Mouse (Mus musculus): ENCODE data around the gene Cpm. TPM values are rescaled to one million over a fixed set of nuclear protein-coding genes. Genes with fewer than 3 reads are reported as not detected.

The Cpm gene
- polyA plus RNA-seq, 1 experiment from 2014 or later: 6.3 TPM

DNA sequence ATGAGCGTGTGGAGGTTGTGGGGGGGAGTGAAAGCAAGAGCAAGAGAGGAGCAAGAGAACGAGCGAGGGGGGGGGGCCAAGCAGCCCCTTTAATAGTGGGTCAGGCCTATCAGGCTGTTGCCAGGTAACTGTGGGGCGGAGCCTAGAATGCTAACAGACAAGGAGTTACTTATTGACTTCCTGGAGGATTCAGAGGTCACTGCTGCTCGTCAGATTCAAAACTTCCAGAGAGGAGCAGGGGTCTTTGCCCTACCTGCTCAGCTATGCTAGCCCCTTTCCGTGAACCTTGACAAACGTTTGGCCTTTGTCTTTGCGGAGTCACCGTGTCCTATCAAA lies 34.5 kb downstream of the Cpm start:
- H3K9ac ChIP-seq (ENCODE audit: low read depth, low read length): no peak overlapping the region
- DNase-seq (ENCODE audit: low spot score): peak; percentile 38
- H3K4me1 ChIP-seq (replicated peaks; ENCODE audit: control insufficient read depth, insufficient read depth, low read length): no peaks in the 10 kb centered on the region
- no peak overlapping the region for H3K4me3 ChIP-seq (ENCODE audit: low read depth, low read length)
- no peaks in the 10 kb centered on the region for H3K27me3 ChIP-seq (ENCODE audit: control insufficient read depth, insufficient read depth, low read length)
- no peaks in the 10 kb centered on the region for H3K36me3 ChIP-seq (ENCODE audit: control insufficient read depth, insufficient read depth, low read length)
- H3K9me3 ChIP-seq (ENCODE audit: control insufficient read depth, low read length): no peaks in the 10 kb centered on the region
- no peak overlapping the region; the same call in 1 of the 2 replicates for H3K4me2 ChIP-seq (replicated peaks; ENCODE audit: low read depth, low read length)
- no peak overlapping the region for H3K27ac ChIP-seq (ENCODE audit: low read depth, low read length)
- ATAC-seq (ENCODE audit: low FRiP score): no peak
- 16% methylated on average over 9 of the region's 9 CpGs for WGBS

DNA sequence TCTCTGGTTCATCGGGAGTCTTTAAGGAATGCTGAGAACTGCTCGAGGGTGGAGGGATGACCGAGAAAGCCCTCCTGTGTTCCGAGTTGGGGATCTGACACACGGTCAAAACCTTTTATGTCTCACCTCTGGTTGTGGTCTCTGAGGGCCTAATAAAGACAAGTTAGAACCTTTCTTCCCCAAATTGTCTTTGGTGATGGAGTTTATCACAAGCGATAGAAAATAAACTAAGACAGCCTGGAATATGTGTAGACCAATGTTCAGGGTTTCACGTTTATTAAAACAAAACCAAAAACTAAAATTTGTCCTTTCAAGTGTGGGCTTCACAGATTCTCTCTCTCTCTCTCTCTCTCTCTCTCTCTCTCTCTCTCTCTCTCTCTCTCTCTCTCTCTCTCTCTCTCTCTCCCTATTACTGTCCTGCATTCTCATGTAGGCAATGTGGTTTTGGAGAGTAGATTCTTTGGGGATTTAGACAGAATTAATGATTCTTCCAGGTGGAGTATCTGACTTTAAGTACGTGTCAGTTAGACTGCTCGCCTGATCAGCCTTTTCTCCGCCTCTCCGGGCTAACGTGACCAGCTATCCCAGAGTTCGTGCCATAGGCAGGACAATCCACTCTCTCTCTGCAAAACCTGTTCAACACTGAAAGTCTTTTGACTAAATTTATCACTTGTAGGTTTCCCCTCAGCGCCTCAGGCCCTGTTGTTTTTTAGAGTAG lies 35.1 kb downstream of the Cpm start:
- DNase-seq (ENCODE audit: low spot score) (no peak), ATAC-seq (ENCODE audit: low FRiP score) (no peak)
- Histone ChIP-seq H3K4me2 (replicated peaks; ENCODE audit: low read depth, low read length) (no peak overlapping the region; the same call in 1 of the 2 replicates), H3K4me1 (replicated peaks; ENCODE audit: control insufficient read depth, insufficient read depth, low read length) (no peaks in the 10 kb centered on the region), H3K27ac (ENCODE audit: low read depth, low read length) (no peak overlapping the region), H3K27me3 (ENCODE audit: control insufficient read depth, insufficient read depth, low read length) (no peaks in the 10 kb centered on the region), H3K4me3 (ENCODE audit: low read depth, low read length) (no peak overlapping the region), H3K9ac (ENCODE audit: low read depth, low read length) (no peak overlapping the region), H3K9me3 (ENCODE audit: control insufficient read depth, low read length) (no peaks in the 10 kb centered on the region), H3K36me3 (ENCODE audit: control insufficient read depth, insufficient read depth, low read length) (no peaks in the 10 kb centered on the region)
- WGBS: 58% methylated on average over 14 of the region's 14 CpGs

DNA sequence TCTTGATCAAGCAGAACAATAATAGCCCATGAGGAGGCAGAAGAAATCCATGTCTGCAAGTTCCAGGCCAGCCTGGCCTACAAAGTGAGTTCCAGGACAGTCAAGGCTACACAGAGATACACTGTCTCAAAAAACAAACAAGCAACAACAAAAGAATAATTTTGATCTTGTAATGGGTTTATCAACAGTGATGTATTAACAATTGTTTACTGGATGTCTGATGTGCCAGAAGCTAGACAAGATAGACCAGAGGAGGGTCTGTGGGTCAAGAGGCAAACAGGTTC lies 35.6 kb downstream of the Cpm start:
- DNase-seq (ENCODE audit: low spot score) (no peak), ATAC-seq (ENCODE audit: low FRiP score) (no peak)
- no peaks in the 10 kb centered on the region for H3K9me3 ChIP-seq (ENCODE audit: control insufficient read depth, low read length)
- H3K27me3 ChIP-seq (ENCODE audit: control insufficient read depth, insufficient read depth, low read length): no peaks in the 10 kb centered on the region
- H3K4me1 ChIP-seq (replicated peaks; ENCODE audit: control insufficient read depth, insufficient read depth, low read length): no peaks in the 10 kb centered on the region
- no peak overlapping the region for H3K27ac ChIP-seq (ENCODE audit: low read depth, low read length)
- no peak overlapping the region for H3K4me3 ChIP-seq (ENCODE audit: low read depth, low read length)
- no peak overlapping the region for H3K4me2 ChIP-seq (replicated peaks; ENCODE audit: low read depth, low read length)
- no peak overlapping the region for H3K9ac ChIP-seq (ENCODE audit: low read depth, low read length)
- H3K36me3 ChIP-seq (ENCODE audit: control insufficient read depth, insufficient read depth, low read length): no peaks in the 10 kb centered on the region

DNA sequence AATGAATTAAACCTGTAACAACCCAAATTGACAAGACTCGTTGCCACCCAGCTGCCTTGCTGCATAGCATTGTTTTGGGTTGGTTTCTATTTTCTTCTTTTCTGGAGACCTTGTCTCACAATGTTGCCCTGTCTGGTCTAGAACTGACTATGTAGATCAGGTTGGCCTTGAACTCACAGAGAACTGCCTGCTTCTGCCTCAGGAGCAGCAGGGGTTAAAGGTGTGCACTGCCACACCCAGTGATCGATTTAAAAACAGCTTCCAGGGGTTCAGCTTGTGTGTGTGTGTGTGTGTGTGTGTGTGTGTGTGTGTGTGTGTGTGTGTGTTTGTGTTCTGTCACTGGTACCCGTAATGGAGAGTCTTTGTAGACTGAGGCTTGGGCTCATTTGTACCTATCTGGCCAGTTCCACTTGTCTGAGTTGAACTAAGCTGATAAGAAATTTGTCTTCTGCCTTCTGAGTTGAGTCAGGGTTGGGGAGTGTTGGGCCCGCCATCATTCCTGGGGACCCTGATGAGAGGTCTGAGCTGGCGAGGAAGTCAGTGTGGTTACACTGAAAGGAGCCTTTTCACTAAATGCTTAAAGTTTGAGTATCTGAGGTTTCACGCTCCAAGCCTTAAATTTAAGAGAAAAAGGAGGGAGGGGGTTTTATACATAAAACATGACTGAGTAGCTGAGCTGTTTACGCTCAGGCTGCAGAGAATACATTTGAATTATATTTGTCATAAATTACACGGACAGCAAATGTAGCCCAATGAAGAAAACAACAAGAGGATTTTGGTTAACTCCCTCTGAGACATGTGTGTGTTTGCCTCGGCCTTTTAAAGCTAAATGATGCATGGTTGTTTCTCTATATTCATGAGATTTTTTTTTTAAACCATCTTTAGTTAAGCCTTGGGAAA lies 36.3 kb downstream of the Cpm start:
- H3K27ac ChIP-seq (ENCODE audit: low read depth, low read length): no peak overlapping the region
- 79% methylated on average over 9 of the region's 9 CpGs for WGBS
- no peaks in the 10 kb centered on the region for H3K9me3 ChIP-seq (ENCODE audit: control insufficient read depth, low read length)
- no peak for DNase-seq (ENCODE audit: low spot score)
- no peaks in the 10 kb centered on the region for H3K36me3 ChIP-seq (ENCODE audit: control insufficient read depth, insufficient read depth, low read length)
- H3K27me3 ChIP-seq (ENCODE audit: control insufficient read depth, insufficient read depth, low read length): no peaks in the 10 kb centered on the region
- H3K4me3 ChIP-seq (ENCODE audit: low read depth, low read length): no peak overlapping the region
- ATAC-seq (ENCODE audit: low FRiP score): no peak
- no peaks in the 10 kb centered on the region for H3K4me1 ChIP-seq (replicated peaks; ENCODE audit: control insufficient read depth, insufficient read depth, low read length)
- H3K4me2 ChIP-seq (replicated peaks; ENCODE audit: low read depth, low read length): no peak overlapping the region
- H3K9ac ChIP-seq (ENCODE audit: low read depth, low read length): no peak overlapping the region

DNA sequence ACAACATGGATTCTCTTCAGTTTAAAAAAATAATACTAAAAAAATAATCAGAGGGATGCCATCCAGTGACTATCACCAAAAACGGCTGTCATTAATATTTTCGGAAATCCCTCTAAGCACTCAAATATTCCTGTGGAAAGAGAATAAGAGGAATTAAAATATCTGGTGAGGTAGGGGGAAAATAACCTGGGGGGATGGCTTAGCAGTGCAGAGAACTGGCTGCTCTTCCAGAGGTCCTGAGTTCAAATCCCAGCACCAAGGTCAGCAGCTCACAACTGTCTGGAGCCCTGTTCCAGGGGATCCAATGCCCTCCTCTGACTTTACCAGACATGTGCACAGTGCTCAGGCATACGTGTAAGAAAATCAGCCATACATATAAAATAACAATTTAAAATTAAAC lies 37.1 kb downstream of the Cpm start:
- Histone ChIP-seq H3K27me3 (ENCODE audit: control insufficient read depth, insufficient read depth, low read length) (no peaks in the 10 kb centered on the region), H3K36me3 (ENCODE audit: control insufficient read depth, insufficient read depth, low read length) (no peaks in the 10 kb centered on the region), H3K4me1 (replicated peaks; ENCODE audit: control insufficient read depth, insufficient read depth, low read length) (no peaks in the 10 kb centered on the region), H3K4me3 (ENCODE audit: low read depth, low read length) (no peak overlapping the region), H3K4me2 (replicated peaks; ENCODE audit: low read depth, low read length) (no peak overlapping the region), H3K9ac (ENCODE audit: low read depth, low read length) (no peak overlapping the region), H3K9me3 (ENCODE audit: control insufficient read depth, low read length) (no peaks in the 10 kb centered on the region), H3K27ac (ENCODE audit: low read depth, low read length) (no peak overlapping the region)
- DNase-seq (ENCODE audit: low spot score) (no peak), ATAC-seq (ENCODE audit: low FRiP score) (no peak)
- 94% methylated on average over 3 of the region's 3 CpGs for WGBS

DNA sequence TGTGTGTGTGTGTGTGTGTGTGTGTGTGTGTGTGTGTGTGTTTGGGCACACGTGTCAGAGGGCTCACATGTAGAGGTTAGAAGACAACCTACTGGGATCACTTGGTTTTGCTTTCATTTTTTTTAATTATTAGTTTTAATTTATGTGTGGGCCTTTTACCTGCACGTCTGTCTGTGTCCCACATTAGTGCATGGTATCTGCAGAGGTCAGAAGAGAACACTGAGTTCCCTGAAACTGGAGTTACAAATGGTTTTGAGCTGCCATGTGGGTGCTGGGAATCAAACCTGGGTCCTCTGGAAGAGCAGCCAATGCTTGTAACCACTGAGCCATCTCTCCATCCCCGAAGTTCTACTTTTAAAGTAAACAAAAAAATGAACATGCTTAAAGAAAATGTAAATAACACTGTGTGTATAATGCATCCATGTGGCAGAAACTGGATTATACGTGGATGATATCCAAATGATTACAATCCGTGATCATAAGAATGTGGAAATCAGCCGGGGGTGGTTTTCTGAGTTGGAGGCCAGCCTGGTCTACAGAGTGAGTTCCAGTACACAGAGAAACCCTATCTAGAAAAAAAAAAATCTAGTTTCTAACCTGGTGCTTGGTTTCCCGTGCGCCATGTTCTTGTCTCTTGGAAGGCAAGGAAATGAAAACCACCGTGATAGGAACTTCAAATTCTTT lies 37.8 kb downstream of the Cpm start:
- no peaks in the 10 kb centered on the region for H3K27me3 ChIP-seq (ENCODE audit: control insufficient read depth, insufficient read depth, low read length)
- ATAC-seq (ENCODE audit: low FRiP score) (no peak), DNase-seq (ENCODE audit: low spot score) (no peak)
- 90% methylated on average over 9 of the region's 9 CpGs for WGBS
- H3K36me3 ChIP-seq (ENCODE audit: control insufficient read depth, insufficient read depth, low read length): no peaks in the 10 kb centered on the region
- H3K27ac ChIP-seq (ENCODE audit: low read depth, low read length): no peak overlapping the region
- H3K4me1 ChIP-seq (replicated peaks; ENCODE audit: control insufficient read depth, insufficient read depth, low read length): no peaks in the 10 kb centered on the region
- no peak overlapping the region for H3K4me3 ChIP-seq (ENCODE audit: low read depth, low read length)
- H3K9ac ChIP-seq (ENCODE audit: low read depth, low read length): no peak overlapping the region
- no peaks in the 10 kb centered on the region for H3K9me3 ChIP-seq (ENCODE audit: control insufficient read depth, low read length)
- H3K4me2 ChIP-seq (replicated peaks; ENCODE audit: low read depth, low read length): no peak overlapping the region

DNA sequence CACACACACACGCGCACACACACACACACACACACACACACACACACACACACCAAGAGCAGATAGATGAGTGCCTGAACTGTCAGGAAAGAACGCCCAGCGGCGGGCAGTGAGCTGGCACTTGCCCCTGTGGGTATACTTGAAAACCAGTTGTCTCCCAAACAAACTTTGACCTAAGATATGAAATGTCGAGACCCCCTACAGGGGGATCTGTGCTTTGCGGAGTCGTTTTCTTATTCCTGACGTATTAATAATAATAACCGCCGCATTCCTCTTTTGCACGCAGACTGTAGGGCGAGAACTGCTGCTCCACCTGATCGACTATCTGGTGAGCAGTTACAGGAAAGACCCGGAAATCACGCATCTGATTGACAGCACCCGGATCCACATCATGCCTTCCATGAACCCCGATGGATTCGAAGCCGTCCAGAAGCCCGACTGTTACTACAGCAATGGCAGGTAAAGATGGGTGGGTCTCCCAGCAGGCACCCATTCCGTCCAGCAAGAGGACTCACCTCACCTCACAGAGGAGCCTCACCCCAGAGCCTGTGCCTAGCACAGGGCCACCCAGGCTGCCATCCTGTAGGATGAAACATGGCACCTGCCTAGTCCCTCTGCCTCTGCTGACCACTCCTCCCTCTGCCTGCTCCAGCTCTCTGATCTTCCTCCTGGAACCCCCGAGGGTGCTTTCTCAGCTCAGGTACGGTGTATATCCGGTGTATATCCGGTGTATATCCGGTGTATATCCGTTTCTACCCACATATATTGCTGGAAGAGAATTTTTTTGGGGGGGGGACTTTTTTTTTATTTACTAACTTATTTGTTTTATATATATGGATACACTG lies 38.6 kb downstream of the Cpm start:
- Histone ChIP-seq H3K36me3 (ENCODE audit: control insufficient read depth, insufficient read depth, low read length) (no peaks in the 10 kb centered on the region), H3K4me1 (replicated peaks; ENCODE audit: control insufficient read depth, insufficient read depth, low read length) (no peaks in the 10 kb centered on the region), H3K4me2 (replicated peaks; ENCODE audit: low read depth, low read length) (no peak overlapping the region), H3K9me3 (ENCODE audit: control insufficient read depth, low read length) (no peaks in the 10 kb centered on the region), H3K27me3 (ENCODE audit: control insufficient read depth, insufficient read depth, low read length) (no peaks in the 10 kb centered on the region), H3K4me3 (ENCODE audit: low read depth, low read length) (no peak overlapping the region), H3K27ac (ENCODE audit: low read depth, low read length) (no peak overlapping the region), H3K9ac (ENCODE audit: low read depth, low read length) (no peak overlapping the region)
- no peak for DNase-seq (ENCODE audit: low spot score)
- no peak for ATAC-seq (ENCODE audit: low FRiP score)
- 90% methylated on average over 28 of the region's 28 CpGs for WGBS

DNA sequence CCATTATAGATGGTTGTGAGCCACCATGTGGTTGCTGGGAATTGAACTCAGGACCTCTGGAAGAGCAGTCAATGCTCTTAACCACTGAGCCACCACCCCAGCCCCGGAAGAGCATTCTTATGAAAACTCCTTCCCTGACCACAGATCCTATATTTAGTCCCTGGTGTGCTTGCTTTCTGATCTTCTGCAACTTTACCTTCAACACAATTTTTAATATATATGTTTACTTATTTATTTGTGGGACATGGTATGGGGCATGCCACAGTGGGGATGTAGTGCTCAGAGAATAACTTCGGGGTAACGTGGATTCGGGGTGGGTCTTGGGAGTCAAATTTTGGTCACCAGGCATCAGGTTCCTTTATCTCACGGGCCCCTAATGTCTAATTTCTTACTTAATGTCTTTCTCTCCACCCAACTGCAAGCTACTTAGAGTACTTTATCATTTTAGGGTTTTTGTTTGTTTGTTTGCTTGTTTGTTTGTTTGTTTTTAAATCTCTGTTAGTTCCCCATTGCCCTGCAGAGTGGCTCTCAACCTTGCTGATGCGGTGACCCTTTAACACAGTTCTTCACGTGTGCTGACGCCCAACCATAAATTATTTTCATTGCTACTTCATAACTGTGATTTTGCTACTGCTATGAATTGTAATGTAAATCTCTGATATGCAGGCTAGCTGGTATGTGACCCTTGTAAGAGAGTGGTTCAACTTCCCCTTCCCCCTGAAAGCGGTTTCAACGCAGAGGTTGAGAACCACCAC lies 39.4 kb downstream of the Cpm start:
- ATAC-seq (ENCODE audit: low FRiP score) (no peak), DNase-seq (ENCODE audit: low spot score) (no peak)
- Histone ChIP-seq H3K4me1 (replicated peaks; ENCODE audit: control insufficient read depth, insufficient read depth, low read length) (no peaks in the 10 kb centered on the region), H3K36me3 (ENCODE audit: control insufficient read depth, insufficient read depth, low read length) (no peaks in the 10 kb centered on the region), H3K4me2 (replicated peaks; ENCODE audit: low read depth, low read length) (no peak overlapping the region), H3K27me3 (ENCODE audit: control insufficient read depth, insufficient read depth, low read length) (no peaks in the 10 kb centered on the region), H3K4me3 (ENCODE audit: low read depth, low read length) (no peak overlapping the region), H3K9me3 (ENCODE audit: control insufficient read depth, low read length) (no peaks in the 10 kb centered on the region), H3K9ac (ENCODE audit: low read depth, low read length) (no peak overlapping the region), H3K27ac (ENCODE audit: low read depth, low read length) (no peak overlapping the region)
- WGBS: 90% methylated on average over 10 of the region's 10 CpGs

Measured in hindbrain, embryonic 11.5 days (tissue).